8 mouse cellular contexts compared by ENCODE assay signal in the genomic region with DNA sequence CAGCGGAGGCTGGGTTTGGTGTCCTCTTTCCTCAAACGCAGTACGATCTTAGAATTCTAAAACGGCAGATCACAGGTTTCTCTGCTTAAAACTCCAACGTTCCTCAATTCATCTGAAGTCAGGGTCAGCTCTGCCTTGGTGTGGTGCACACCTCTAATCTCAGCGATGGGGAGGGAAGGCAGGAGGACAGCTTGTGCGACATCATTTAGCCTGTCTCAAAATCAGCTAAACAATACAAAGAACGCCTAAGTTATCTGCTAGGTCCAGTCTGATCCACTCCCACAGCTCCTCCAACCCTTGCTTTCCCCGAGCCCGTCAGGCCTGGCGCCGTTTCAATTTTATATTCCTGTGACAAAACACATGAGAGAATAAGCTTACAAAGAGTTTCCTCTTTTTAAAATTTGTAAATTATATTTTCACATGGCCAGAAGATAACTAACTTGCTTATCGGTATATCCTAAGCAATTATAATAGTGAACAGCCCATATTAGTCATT. TPM values are rescaled to one million over a fixed set of nuclear protein-coding genes. Genes with fewer than 3 reads are reported as not detected.
DNase-seq lines count a peak whose midpoint lies in the region; ATAC-seq and TF ChIP-seq lines count a peak whose summit lies in the region.

No protein-coding gene starts in this region.

- no peaks in the 10 kb centered on the region for H3K27me3 ChIP-seq in kidney, adult 2 months (replicated peaks; ENCODE audit: control insufficient read depth, insufficient read depth, low read length)
- no peaks in the 10 kb centered on the region for H3K27me3 ChIP-seq in limb, embryonic 15.5 days

- H3K4me2 ChIP-seq in limb, embryonic 15.5 days, result peak overlapping the region; percentile 74

- no peak for TF ChIP-seq POLR2A in kidney, adult 2 months (IDR thresholded peaks at IDR 0.05; ENCODE audit: low read depth, low read length)
- no peak for TF ChIP-seq POLR2A in olfactory bulb, adult 2 months (IDR thresholded peaks at IDR 0.05; ENCODE audit: insufficient read depth, low read depth, low read length)

- ATAC-seq in granulocyte monocyte progenitor cell, adult 5-6 weeks (replicated peaks; ENCODE audit: poor library complexity, severe bottlenecking), result peak; percentile 5; the same call in 1 of the 2 replicates
- ATAC-seq in limb, embryonic 15.5 days (ENCODE audit: insufficient number of reproducible peaks, low FRiP score, low TSS enrichment, low read depth), result no peak

- H3K4me3 ChIP-seq in kidney, adult 2 months (ENCODE audit: insufficient read depth, low read depth, low read length), result peak overlapping the region; percentile 31
- peak overlapping the region; percentile 45 for H3K4me3 ChIP-seq in brown adipose tissue, adult 24 weeks (ENCODE audit: insufficient read depth, low read depth, low read length)
- H3K4me3 ChIP-seq in limb, embryonic 15.5 days, result peak overlapping the region; percentile 42
- peak overlapping the region; percentile 47 for H3K4me3 ChIP-seq in olfactory bulb, adult 2 months (ENCODE audit: insufficient read depth, low read depth, low read length)

- H3K4me1 ChIP-seq in kidney, adult 2 months (ENCODE audit: control insufficient read depth, insufficient read depth, low read length), result peaks cover 3% of the 10 kb centered on the region; the same call in 1 of the 2 replicates
- no peaks in the 10 kb centered on the region for H3K4me1 ChIP-seq in brown adipose tissue, adult 24 weeks (ENCODE audit: control insufficient read depth, insufficient read depth, insufficient read length, low read length)
- H3K4me1 ChIP-seq in limb, embryonic 15.5 days, result peaks cover 9% of the 10 kb centered on the region; the same call in 1 of the 2 replicates
- no peaks in the 10 kb centered on the region for H3K4me1 ChIP-seq in olfactory bulb, adult 2 months (ENCODE audit: control insufficient read depth, insufficient read depth, low read length)

- TF ChIP-seq CTCF in kidney, adult 2 months (conservative IDR thresholded peaks at IDR 0.05; ENCODE audit: insufficient read depth, insufficient read length, low read depth, low read length), result no peak
- TF ChIP-seq CTCF in olfactory bulb, adult 2 months (IDR thresholded peaks at IDR 0.05; ENCODE audit: insufficient read depth, low read depth, low read length), result no peak

- H3K36me3 ChIP-seq in kidney, adult 2 months (ENCODE audit: control insufficient read depth, insufficient read depth, low read length), result no peaks in the 10 kb centered on the region
- H3K36me3 ChIP-seq in limb, embryonic 15.5 days, result peaks cover under 1% of the 10 kb centered on the region; the same call in 1 of the 2 replicates

- no peaks in the 10 kb centered on the region for H3K9me3 ChIP-seq in limb, embryonic 15.5 days

- peak overlapping the region; percentile 46 for H3K9ac ChIP-seq in limb, embryonic 15.5 days

- no peak for DNase-seq in kidney, adult 2 months
- DNase-seq in kidney, adult 8-10 months, result no peak
- DNase-seq in embryo, embryonic 10.5 days (ENCODE audit: low spot score), result no peak
- no peak for DNase-seq in yolk sac, embryonic 10.5 days (ENCODE audit: low spot score)

- H3K27ac ChIP-seq in kidney, adult 2 months (ENCODE audit: insufficient read depth, low read depth, low read length), result no peak overlapping the region
- H3K27ac ChIP-seq in brown adipose tissue, adult 24 weeks (replicated peaks; ENCODE audit: low read depth, low read length), result no peak overlapping the region
- H3K27ac ChIP-seq in limb, embryonic 15.5 days, result peak overlapping the region; percentile 51; the same call in 1 of the 2 replicates
- no peak overlapping the region for H3K27ac ChIP-seq in olfactory bulb, adult 2 months (ENCODE audit: insufficient read depth, low read depth, low read length)

- WGBS in kidney, adult 2 months, result 17% methylated on average over 13 of the region's 13 CpGs
- WGBS in limb, embryonic 15.5 days, result 21% methylated on average over 13 of the region's 13 CpGs
- 18% methylated on average over 13 of the region's 13 CpGs for WGBS in olfactory bulb, adult 2 months

RNA-seq across cellular contexts. Expression of gene 1700125H20Rik, which starts 13.1 kb away (rescaled TPM):
- polyA plus RNA-seq in kidney, adult 2 months (2012; rRNA removed), result not detected in 2 replicates
- polyA plus RNA-seq in brown adipose tissue, adult 24 weeks (2012; ENCODE audit: insufficient read depth, insufficient read length, missing spikeins), result not detected in 2 replicates
- total RNA-seq in granulocyte monocyte progenitor cell, adult 5-6 weeks (2014; fragmentation: Nextera tagmentation), result not detected in 2 replicates
- total RNA-seq in granulocyte monocyte progenitor cell, adult 5-6 weeks (2017), result 0.26 TPM in 1 of 2 replicates, not detected in the other
- 0.46 and 0.99 TPM in 2 replicates for polyA plus RNA-seq in limb, embryonic 15.5 days (2015; fragmentation: Nextera tagmentation; extraction: Ambion mirVana)
- not detected in 2 replicates for polyA plus RNA-seq in olfactory bulb, adult 2 months (2012; ENCODE audit: insufficient read depth, insufficient read length, low replicate concordance, missing spikeins)

RNA-seq across cellular contexts. Expression of gene Usp32, which starts 43.4 kb away (rescaled TPM):
- 8.0 and 9.6 TPM in 2 replicates for polyA plus RNA-seq in kidney, adult 2 months (2012; rRNA removed)
- 16.5 and 28.5 TPM in 2 replicates for polyA plus RNA-seq in brown adipose tissue, adult 24 weeks (2012; ENCODE audit: insufficient read depth, insufficient read length, missing spikeins)
- 12.2 and 13.6 TPM in 2 replicates for total RNA-seq in granulocyte monocyte progenitor cell, adult 5-6 weeks (2014; fragmentation: Nextera tagmentation)
- 7.6 and 12.2 TPM in 2 replicates for total RNA-seq in granulocyte monocyte progenitor cell, adult 5-6 weeks (2017)
- 3.8 and 3.9 TPM in 2 replicates for polyA plus RNA-seq in limb, embryonic 15.5 days (2015; fragmentation: Nextera tagmentation; extraction: Ambion mirVana)
- polyA plus RNA-seq in olfactory bulb, adult 2 months (2012; ENCODE audit: insufficient read depth, insufficient read length, low replicate concordance, missing spikeins), result not detected in 2 replicates

RNA-seq across cellular contexts. Expression of gene Appbp2, which starts 51.6 kb away (rescaled TPM):
- 10.5 and 11.5 TPM in 2 replicates for polyA plus RNA-seq in kidney, adult 2 months (2012; rRNA removed)
- polyA plus RNA-seq in brown adipose tissue, adult 24 weeks (2012; ENCODE audit: insufficient read depth, insufficient read length, missing spikeins), result 12.4 and 16.7 TPM in 2 replicates
- 27.3 and 31.5 TPM in 2 replicates for total RNA-seq in granulocyte monocyte progenitor cell, adult 5-6 weeks (2014; fragmentation: Nextera tagmentation)
- total RNA-seq in granulocyte monocyte progenitor cell, adult 5-6 weeks (2017), result 25.5 TPM in 2 replicates
- polyA plus RNA-seq in limb, embryonic 15.5 days (2015; fragmentation: Nextera tagmentation; extraction: Ambion mirVana), result 38.8 and 40.0 TPM in 2 replicates
- not detected in 2 replicates for polyA plus RNA-seq in olfactory bulb, adult 2 months (2012; ENCODE audit: insufficient read depth, insufficient read length, low replicate concordance, missing spikeins)
